Mouse (Mus musculus) bone marrow, adult 2 months (tissue): Measurements from ENCODE around the gene Grk3.

Experiments used
- CTCF ChIP-seq: fragments of 200-500 bp; IDR thresholded peaks from 2 replicates; pipeline ENCODE4 v1.5.1; 2011; ENCODE audit warnings: low read length, control low read depth; ENCODE audit not compliant: control insufficient read depth, insufficient read depth
- POLR2A ChIP-seq: fragments of 200-500 bp; IDR thresholded peaks from 2 replicates; pipeline ENCODE4 v1.6.1; 2011; ENCODE audit warnings: low read depth, mild to moderate bottlenecking, control low read depth, low read length, borderline replicate concordance; ENCODE audit not compliant: control insufficient read depth

- TF ChIP-seq POLR2A: no peak
- no peak for TF ChIP-seq CTCF
Observed at GRCm38 (mm10) chr5:113006997-113007396, 8.6 kb downstream of the Grk3 start.
